Mouse (Mus musculus) embryonic fibroblast, embryonic 13.5 days (primary cell): Measurements from ENCODE around the gene Pacs2. TPM values are rescaled to one million over a fixed set of nuclear protein-coding genes. Genes with fewer than 3 reads are reported as not detected.

Experiments used
- H3K27ac ChIP-seq: 2 replicates; pipeline ENCODE4 v1.5.1; 2012; ENCODE audit warnings: low read length, control low read depth, inconsistent platforms; ENCODE audit not compliant: insufficient read depth
- H3K4me1 ChIP-seq: 2 replicates; pipeline ENCODE4 v1.6.1; 2011; ENCODE audit warnings: low read length; ENCODE audit not compliant: control insufficient read depth, insufficient read depth
- H3K4me3 ChIP-seq: 2 replicates; pipeline ENCODE4 v1.5.1; 2011; ENCODE audit warnings: mild to moderate bottlenecking, control low read depth, low read length; ENCODE audit not compliant: insufficient read depth
- CTCF ChIP-seq: IDR thresholded peaks from 2 replicates; pipeline ENCODE4 v1.5.1; 2011; ENCODE audit warnings: mild to moderate bottlenecking, control low read depth, low read length, moderate library complexity, borderline replicate concordance; ENCODE audit not compliant: insufficient read depth
- POLR2A ChIP-seq: IDR thresholded peaks from 2 replicates; pipeline ENCODE4 v1.6.1; 2011; ENCODE audit warnings: low read depth, mild to moderate bottlenecking, control low read depth, low read length, moderate library complexity
- polyA plus RNA-seq: library from polyadenylated mRNA; stranded (reverse); fragments of >200 nt; gene quantifications from 2 replicates; pipeline ENCODE4 v1.2.4, GENCODE M21; 2011; ENCODE audit warnings: low read depth; ENCODE audit not compliant: missing spikeins, insufficient read length

The Pacs2 gene
- polyA plus RNA-seq, 1 experiment, result 44.5 TPM

- H3K4me3 ChIP-seq, result no peak overlapping the region
- peaks cover 12% of the 10 kb centered on the region for H3K4me1 ChIP-seq
- no peak overlapping the region for H3K27ac ChIP-seq
- no peak for TF ChIP-seq POLR2A
- TF ChIP-seq CTCF, result no peak
Measured at GRCm38 (mm10) chr12:113109801-113110200, 95.5 kb downstream of the Pacs2 start.

- TF ChIP-seq POLR2A (no peak), CTCF (no peak)
- H3K4me3 ChIP-seq, result no peak overlapping the region
- no peak overlapping the region for H3K27ac ChIP-seq
- no peaks in the 10 kb centered on the region for H3K4me1 ChIP-seq
Measured at GRCm38 (mm10) chr12:113114141-113114540, 99.8 kb downstream of the Pacs2 start.

- no peak for TF ChIP-seq POLR2A
- TF ChIP-seq CTCF, result no peak
- H3K4me3 ChIP-seq, result no peak overlapping the region
- H3K4me1 ChIP-seq, result no peaks in the 10 kb centered on the region
- no peak overlapping the region for H3K27ac ChIP-seq
Measured at GRCm38 (mm10) chr12:113114856-113115538, 100.7 kb downstream of the Pacs2 start.

- H3K4me3 ChIP-seq, result no peak overlapping the region
- H3K27ac ChIP-seq, result no peak overlapping the region
- H3K4me1 ChIP-seq, result no peaks in the 10 kb centered on the region
- TF ChIP-seq POLR2A (no peak), CTCF (peak; percentile 66; the same call in 1 of the 2 replicates)
Measured at GRCm38 (mm10) chr12:113119516-113120410, 105.5 kb downstream of the Pacs2 start.

Other genes starting within 250 kb of the Pacs2 start
- gene Ahnak2, start 211.9 kb upstream of the Pacs2 start, polyA plus RNA-seq, result 170 and 211 TPM in 2 replicates
- gene Clba1, start 205.6 kb upstream of the Pacs2 start, polyA plus RNA-seq, result 13.0 and 18.5 TPM in 2 replicates
- 44.1 and 53.6 TPM in 2 replicates for gene Cdca4, start 185.1 kb upstream of the Pacs2 start, polyA plus RNA-seq
- gene Gpr132, start 146.3 kb upstream of the Pacs2 start, polyA plus RNA-seq, result not detected in 2 replicates
- 0.25 TPM in 1 of 2 replicates, not detected in the other for gene Jag2, start 84.7 kb upstream of the Pacs2 start, polyA plus RNA-seq
- 6.4 and 8.4 TPM in 2 replicates for gene Nudt14, start 72.4 kb upstream of the Pacs2 start, polyA plus RNA-seq
- gene Btbd6, start 38.0 kb upstream of the Pacs2 start, polyA plus RNA-seq, result 7.9 and 9.0 TPM in 2 replicates
- 25.3 and 37.2 TPM in 2 replicates for gene Brf1, start 13.8 kb upstream of the Pacs2 start, polyA plus RNA-seq
- not detected in 2 replicates for gene Tex22, start 60.0 kb downstream of the Pacs2 start, polyA plus RNA-seq
- 83.2 and 86.5 TPM in 2 replicates for gene Mta1, start 83.8 kb downstream of the Pacs2 start, polyA plus RNA-seq
- 52.9 and 129 TPM in 2 replicates for gene Crip2, start 125.7 kb downstream of the Pacs2 start, polyA plus RNA-seq
- gene Crip1, start 131.8 kb downstream of the Pacs2 start, polyA plus RNA-seq, result 75.5 and 79.9 TPM in 2 replicates
- gene Tedc1, start 141.9 kb downstream of the Pacs2 start, polyA plus RNA-seq, result 10.1 and 12.2 TPM in 2 replicates
- 7.2 and 8.3 TPM in 2 replicates for gene Tmem121, start 171.4 kb downstream of the Pacs2 start, polyA plus RNA-seq